Mouse (Mus musculus): ENCODE data around the gene Rps6kb2. TPM values are rescaled to one million over a fixed set of nuclear protein-coding genes. Genes with fewer than 3 reads are reported as not detected.
A peak's percentile ranks its signal among the peaks of the same experiment; 100 is the strongest.

The Rps6kb2 gene
- polyA plus RNA-seq, 1 experiment from 2014 or later, result 42.4 TPM

GRCm38 (mm10) chr19:4146366-4147021 is 16.7 kb downstream of the Rps6kb2 start:
- Histone ChIP-seq H3K9ac (ENCODE audit: low read depth, low read length) (no peak overlapping the region), H3K27ac (no peak overlapping the region), H3K4me2 (ENCODE audit: low read length) (no peak overlapping the region), H3K36me3 (ENCODE audit: insufficient read depth, low read length) (peaks cover 11% of the 10 kb centered on the region), H3K4me3 (replicated peaks; ENCODE audit: low read depth, low read length) (no peak overlapping the region), H3K27me3 (ENCODE audit: insufficient read depth, low read length) (no peaks in the 10 kb centered on the region), H3K4me1 (replicated peaks; ENCODE audit: insufficient read depth, low read length) (peaks cover 11% of the 10 kb centered on the region; the same call in 1 of the 2 replicates), H3K9me3 (replicated peaks; ENCODE audit: low read length) (no peaks in the 10 kb centered on the region)
- 70% methylated on average over 12 of the region's 12 CpGs for WGBS
- TF ChIP-seq CTCF (IDR thresholded peaks at IDR 0.05; ENCODE audit: low read depth), result no peak
- ATAC-seq (replicated peaks; ENCODE audit: low FRiP score, low read depth) (no peak), DNase-seq (ENCODE audit: low spot score) (no peak)

GRCm38 (mm10) chr19:4145936-4146335 is 17.2 kb downstream of the Rps6kb2 start:
- H3K27ac ChIP-seq, result no peak overlapping the region
- no peak for TF ChIP-seq CTCF (IDR thresholded peaks at IDR 0.05; ENCODE audit: low read depth)
- H3K36me3 ChIP-seq (ENCODE audit: insufficient read depth, low read length), result peaks cover 6% of the 10 kb centered on the region
- ATAC-seq (replicated peaks; ENCODE audit: low FRiP score, low read depth) (no peak), DNase-seq (ENCODE audit: low spot score) (no peak)
- H3K4me1 ChIP-seq (replicated peaks; ENCODE audit: insufficient read depth, low read length), result peaks cover 11% of the 10 kb centered on the region; the same call in 1 of the 2 replicates
- no peaks in the 10 kb centered on the region for H3K27me3 ChIP-seq (ENCODE audit: insufficient read depth, low read length)
- no peak overlapping the region for H3K9ac ChIP-seq (ENCODE audit: low read depth, low read length)
- WGBS, result 84% methylated on average over 5 of the region's 5 CpGs
- no peaks in the 10 kb centered on the region for H3K9me3 ChIP-seq (replicated peaks; ENCODE audit: low read length)
- no peak overlapping the region for H3K4me3 ChIP-seq (replicated peaks; ENCODE audit: low read depth, low read length)
- H3K4me2 ChIP-seq (ENCODE audit: low read length), result no peak overlapping the region

- no peak for TF ChIP-seq CTCF (IDR thresholded peaks at IDR 0.05; ENCODE audit: low read depth)
- H3K36me3 ChIP-seq (ENCODE audit: insufficient read depth, low read length), result no peaks in the 10 kb centered on the region
- H3K4me3 ChIP-seq (replicated peaks; ENCODE audit: low read depth, low read length), result no peak overlapping the region
- peaks cover 11% of the 10 kb centered on the region; the same call in 1 of the 2 replicates for H3K4me1 ChIP-seq (replicated peaks; ENCODE audit: insufficient read depth, low read length)
- H3K4me2 ChIP-seq (ENCODE audit: low read length), result no peak overlapping the region
- no peak overlapping the region for H3K9ac ChIP-seq (ENCODE audit: low read depth, low read length)
- 75% methylated on average over 16 of the region's 16 CpGs for WGBS
- DNase-seq (ENCODE audit: low spot score), result no peak
- H3K9me3 ChIP-seq (replicated peaks; ENCODE audit: low read length), result no peaks in the 10 kb centered on the region
- no peaks in the 10 kb centered on the region for H3K27me3 ChIP-seq (ENCODE audit: insufficient read depth, low read length)
- H3K27ac ChIP-seq, result no peak overlapping the region
- no peak for ATAC-seq (replicated peaks; ENCODE audit: low FRiP score, low read depth)
These were observed 18.3 kb downstream of the Rps6kb2 start for GRCm38 (mm10) chr19:4144550-4145498.

GRCm38 (mm10) chr19:4143759-4144268 is 19.3 kb downstream of the Rps6kb2 start, which contains the start of gene Cabp4:
Gene Cabp4 (minus strand): TSS chr19:4144033.
- DNase-seq (ENCODE audit: low spot score) (no peak), ATAC-seq (replicated peaks; ENCODE audit: low FRiP score, low read depth) (no peak)
- no peak within 1 kb of the TSS for H3K27ac ChIP-seq
- no peaks in the 10 kb centered on the region for H3K9me3 ChIP-seq (replicated peaks; ENCODE audit: low read length)
- no peaks in the 10 kb centered on the region for H3K36me3 ChIP-seq (ENCODE audit: insufficient read depth, low read length)
- no peak within 1 kb of the TSS for H3K9ac ChIP-seq (ENCODE audit: low read depth, low read length)
- H3K4me3 ChIP-seq (replicated peaks; ENCODE audit: low read depth, low read length), result no peak within 1 kb of the TSS
- no peak for TF ChIP-seq CTCF (IDR thresholded peaks at IDR 0.05; ENCODE audit: low read depth)
- no peak within 1 kb of the TSS for H3K4me2 ChIP-seq (ENCODE audit: low read length)
- H3K4me1 ChIP-seq (replicated peaks; ENCODE audit: insufficient read depth, low read length), result peaks cover 3% of the 10 kb centered on the region; the same call in 1 of the 2 replicates
- WGBS, result 76% methylated on average over 7 of the region's 7 CpGs
- H3K27me3 ChIP-seq (ENCODE audit: insufficient read depth, low read length), result no peaks in the 10 kb centered on the region

- no peak for DNase-seq (ENCODE audit: low spot score)
- Histone ChIP-seq H3K4me1 (replicated peaks; ENCODE audit: insufficient read depth, low read length) (no peaks in the 10 kb centered on the region), H3K9ac (ENCODE audit: low read depth, low read length) (no peak overlapping the region), H3K4me3 (replicated peaks; ENCODE audit: low read depth, low read length) (no peak overlapping the region), H3K27me3 (ENCODE audit: insufficient read depth, low read length) (no peaks in the 10 kb centered on the region), H3K27ac (no peak overlapping the region), H3K4me2 (ENCODE audit: low read length) (no peak overlapping the region), H3K36me3 (ENCODE audit: insufficient read depth, low read length) (no peaks in the 10 kb centered on the region), H3K9me3 (replicated peaks; ENCODE audit: low read length) (no peaks in the 10 kb centered on the region)
- 80% methylated on average over 18 of the region's 18 CpGs for WGBS
- 0 out of 2 replicates have a peak, but pooled peaks have one; percentile 19 for ATAC-seq (replicated peaks; ENCODE audit: low FRiP score, low read depth)
- no peak for TF ChIP-seq CTCF (IDR thresholded peaks at IDR 0.05; ENCODE audit: low read depth)
These were observed 20.6 kb downstream of the Rps6kb2 start for GRCm38 (mm10) chr19:4142416-4143173.

Measured in kidney, postnatal 0 days (tissue).